Mouse (Mus musculus): ENCODE data around the gene 4833427G06Rik. TPM values are rescaled to one million over a fixed set of nuclear protein-coding genes. Genes with fewer than 3 reads are reported as not detected.

Gene 4833427G06Rik
- not detected for polyA plus RNA-seq (2015; fragmentation: Illumina TruSeq; extraction: RNeasy Lipid Tissue Mini Kit (QIAGEN cat#74804); ENCODE audit: insufficient read depth, low replicate concordance)

DNA sequence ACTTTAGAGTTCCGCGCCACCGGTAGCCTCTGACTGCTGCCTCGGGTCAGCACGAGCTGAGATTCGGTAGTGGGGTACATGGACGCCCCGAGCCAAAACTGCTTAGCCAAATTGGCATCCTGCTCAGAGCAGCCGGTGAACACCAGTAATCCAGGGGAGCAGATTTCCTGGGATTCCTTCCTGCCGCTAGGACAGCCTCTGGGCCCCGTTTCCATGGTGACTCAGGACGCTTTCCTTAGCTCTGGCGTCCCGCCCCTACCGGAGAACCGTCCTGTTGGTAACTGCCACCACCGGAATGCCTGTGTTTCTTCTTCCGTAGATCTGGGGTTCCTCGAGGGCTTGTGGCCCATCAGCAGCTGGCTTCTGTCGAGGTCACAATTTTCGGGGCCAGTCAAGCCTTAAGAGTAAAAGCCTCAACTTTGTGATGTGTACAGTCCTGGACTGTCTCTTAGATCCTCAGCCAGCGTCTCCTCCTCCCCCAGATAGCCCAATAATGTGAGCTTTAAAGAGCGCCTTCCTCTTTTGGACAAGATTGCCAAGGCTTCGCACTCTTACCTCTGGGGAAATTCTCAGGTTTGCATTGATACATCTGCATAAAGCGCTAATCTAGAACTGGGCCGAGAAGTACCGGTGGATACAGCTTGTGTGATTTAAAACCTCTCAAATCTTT is at the start of gene 4833427G06Rik:
Gene 4833427G06Rik (minus strand): TSS at position 323 of the 670 bp plus-strand sequence.

DNA sequence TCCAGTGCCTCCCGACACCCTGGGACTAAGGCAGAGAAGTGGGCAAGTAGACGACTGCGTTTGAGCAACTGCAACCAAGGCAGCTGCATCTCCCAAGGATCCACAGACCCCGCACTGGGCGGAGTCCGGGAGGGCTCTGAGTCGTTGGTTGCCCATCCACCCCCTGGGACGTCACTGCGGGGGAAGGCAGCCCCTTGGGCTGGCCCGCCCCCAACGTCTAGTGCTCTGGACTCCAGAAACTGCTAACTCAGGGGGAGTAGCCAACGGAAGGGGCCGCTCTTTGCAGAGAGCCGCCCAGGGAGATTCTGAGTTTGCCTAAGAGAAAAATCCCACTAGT is 24.9 kb downstream of the 4833427G06Rik start, which contains the start of gene Layn:
Gene Layn (minus strand): TSS at position 116 of the 337 bp plus-strand sequence.

DNA sequence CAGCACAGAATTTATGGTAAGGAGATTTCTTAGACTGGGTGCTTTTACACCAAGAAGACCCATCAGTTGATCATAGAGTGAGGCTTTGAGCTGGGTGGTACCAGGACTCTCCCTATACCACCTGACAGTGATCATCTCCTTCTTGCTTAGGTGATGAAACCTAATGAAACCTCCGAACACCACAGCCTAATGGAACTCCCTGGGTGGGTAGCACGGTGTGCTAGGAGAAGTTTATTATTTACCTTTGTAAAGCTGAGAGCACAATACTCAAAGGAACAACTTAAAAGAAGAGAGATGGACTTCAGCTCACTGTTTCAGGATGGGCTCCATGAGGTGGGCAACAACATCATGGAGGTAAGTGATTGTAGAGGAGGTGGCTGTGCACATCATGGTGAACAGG is 41.3 kb downstream of the 4833427G06Rik start, which contains the start of gene Btg4:
Gene Btg4 (plus strand): TSS at position 301 of the 400 bp plus-strand sequence.

Other genes starting within 250 kb of the 4833427G06Rik start
- gene Sik2, start 93.0 kb downstream of the 4833427G06Rik start, polyA plus RNA-seq (2015; fragmentation: Illumina TruSeq; extraction: RNeasy Lipid Tissue Mini Kit (QIAGEN cat#74804); ENCODE audit: insufficient read depth, low replicate concordance): 14.2 TPM
- not detected for gene Btg4, start 41.2 kb downstream of the 4833427G06Rik start, polyA plus RNA-seq (2015; fragmentation: Illumina TruSeq; extraction: RNeasy Lipid Tissue Mini Kit (QIAGEN cat#74804); ENCODE audit: insufficient read depth, low replicate concordance)
- 2.9 TPM for gene Layn, start 25.0 kb downstream of the 4833427G06Rik start, polyA plus RNA-seq (2015; fragmentation: Illumina TruSeq; extraction: RNeasy Lipid Tissue Mini Kit (QIAGEN cat#74804); ENCODE audit: insufficient read depth, low replicate concordance)
- 0.04 TPM for gene Gm32742, start 63.4 kb upstream of the 4833427G06Rik start, polyA plus RNA-seq (2015; fragmentation: Illumina TruSeq; extraction: RNeasy Lipid Tissue Mini Kit (QIAGEN cat#74804); ENCODE audit: insufficient read depth, low replicate concordance)
- gene Pou2af1, start 111.6 kb upstream of the 4833427G06Rik start, polyA plus RNA-seq (2015; fragmentation: Illumina TruSeq; extraction: RNeasy Lipid Tissue Mini Kit (QIAGEN cat#74804); ENCODE audit: insufficient read depth, low replicate concordance): 367 TPM
- gene Colca2, start 176.5 kb upstream of the 4833427G06Rik start, polyA plus RNA-seq (2015; fragmentation: Illumina TruSeq; extraction: RNeasy Lipid Tissue Mini Kit (QIAGEN cat#74804); ENCODE audit: insufficient read depth, low replicate concordance): 0.83 TPM
- 3.1 TPM for gene 1810046K07Rik, start 226.8 kb upstream of the 4833427G06Rik start, polyA plus RNA-seq (2015; fragmentation: Illumina TruSeq; extraction: RNeasy Lipid Tissue Mini Kit (QIAGEN cat#74804); ENCODE audit: insufficient read depth, low replicate concordance)